Mouse (Mus musculus) cerebellum, postnatal 25 days (tissue): Measurements from ENCODE around the gene Zbtb20.

ENCODE experiments used
- DNase-seq, 2 experiments: peaks; one replicate each; pipeline ENCODE4 v3.0.0; 2021; ENCODE audit warnings: mixed read lengths in 2 of 2

Zbtb20 gene

GRCm38 (mm10) chr16:43495175-43495818, 619.6 kb downstream of the Zbtb20 start:
- DNase-seq: no peak

- DNase-seq: no peak
Observed at GRCm38 (mm10) chr16:43497093-43497492, 621.4 kb downstream of the Zbtb20 start.

GRCm38 (mm10) chr16:43500132-43500853, 624.6 kb downstream of the Zbtb20 start:
- DNase-seq: peak; percentile 34 to 42

GRCm38 (mm10) chr16:43501284-43501683, 625.6 kb downstream of the Zbtb20 start:
- DNase-seq: peak in 1 of 2 experiments; percentile 18

- peak; percentile 44 to 52 for DNase-seq
Observed at GRCm38 (mm10) chr16:43502339-43503009, 626.8 kb downstream of the Zbtb20 start.

GRCm38 (mm10) chr16:43503010-43503635, 627.4 kb downstream of the Zbtb20 start:
- DNase-seq: peak; percentile 58 to 65

- DNase-seq: peak; percentile 57 to 68
Observed at GRCm38 (mm10) chr16:43503636-43504010, 627.9 kb downstream of the Zbtb20 start.

- peak; percentile 81 to 91 for DNase-seq
Observed at GRCm38 (mm10) chr16:43504151-43504550, 628.5 kb downstream of the Zbtb20 start.

- DNase-seq: no peak
Observed at GRCm38 (mm10) chr16:43504556-43504955, 628.9 kb downstream of the Zbtb20 start.

GRCm38 (mm10) chr16:43505314-43505950, 629.8 kb downstream of the Zbtb20 start:
- peak; percentile 41 to 58 for DNase-seq

- peak; percentile 37 to 55 for DNase-seq
Observed at GRCm38 (mm10) chr16:43506189-43506751, 630.6 kb downstream of the Zbtb20 start.

GRCm38 (mm10) chr16:43506771-43507405, 631.2 kb downstream of the Zbtb20 start:
- peak; percentile 47 to 58 for DNase-seq

GRCm38 (mm10) chr16:43508166-43508998, 632.7 kb downstream of the Zbtb20 start:
- DNase-seq: peak; percentile 44 to 63

GRCm38 (mm10) chr16:43510516-43510915, 634.8 kb downstream of the Zbtb20 start:
- DNase-seq: peak in 1 of 2 experiments; percentile 34

- peak in 1 of 2 experiments; percentile 31 for DNase-seq
Observed at GRCm38 (mm10) chr16:43511531-43511930, 635.9 kb downstream of the Zbtb20 start.

- DNase-seq: no peak
Observed at GRCm38 (mm10) chr16:43513933-43514332, 638.3 kb downstream of the Zbtb20 start.

- no peak for DNase-seq
Observed at GRCm38 (mm10) chr16:43515538-43515937, 639.9 kb downstream of the Zbtb20 start.

GRCm38 (mm10) chr16:43520274-43520673, 644.6 kb downstream of the Zbtb20 start:
- no peak for DNase-seq

GRCm38 (mm10) chr16:43522482-43522881, 646.8 kb downstream of the Zbtb20 start:
- DNase-seq: no peak

GRCm38 (mm10) chr16:43524179-43524578, 648.5 kb downstream of the Zbtb20 start:
- DNase-seq: no peak

GRCm38 (mm10) chr16:43525624-43526023, 649.9 kb downstream of the Zbtb20 start:
- DNase-seq: no peak
